Mouse (Mus musculus): ENCODE measurements around the gene Clmn. TPM values are rescaled to one million over a fixed set of nuclear protein-coding genes. Genes with fewer than 3 reads are reported as not detected.

The Clmn gene
- total and polyA plus RNA-seq, 3 experiments: not detected

GRCm38 (mm10) chr12:104857614-104858013 lies 7.3 kb downstream of the Clmn start:
- Histone ChIP-seq H3K9me3 (replicated peaks; ENCODE audit: insufficient read depth, low read length) (no peaks in the 10 kb centered on the region), H3K27me3 (ENCODE audit: control insufficient read depth in 1 of 2, insufficient read depth in 2 of 2, low read length in 2 of 2) (no peaks in the 10 kb centered on the region)
- DNase-seq (ENCODE audit: low read depth, low spot score): no peak

DNA sequence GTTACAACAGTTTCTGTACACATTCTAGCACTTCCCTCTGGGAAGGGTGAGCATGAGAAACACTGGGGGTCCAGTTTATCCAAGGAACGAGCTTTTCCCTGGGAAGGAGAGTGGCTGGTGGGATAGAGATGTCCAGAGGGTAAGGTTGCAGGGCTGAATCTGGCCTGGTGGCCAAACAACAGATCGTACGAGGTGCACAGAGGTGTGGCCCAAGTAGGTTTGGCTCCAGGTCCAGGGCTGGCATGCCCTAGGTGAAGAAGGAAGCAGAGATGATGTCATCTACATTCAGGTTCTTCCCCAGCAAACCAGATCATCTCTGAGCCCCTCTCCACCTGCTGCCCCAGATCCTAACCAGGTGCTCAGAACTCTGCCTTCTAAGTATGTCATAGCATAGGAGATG lies 8.3 kb downstream of the Clmn start:
- Histone ChIP-seq H3K27ac (ENCODE audit: control insufficient read depth, low read depth, low read length) (no peak overlapping the region), H3K9me3 (replicated peaks; ENCODE audit: insufficient read depth, low read length) (no peaks in the 10 kb centered on the region), H3K27me3 (ENCODE audit: control insufficient read depth in 1 of 2, insufficient read depth in 2 of 2, low read length in 2 of 2) (no peaks in the 10 kb centered on the region), H3K4me3 (ENCODE audit: control insufficient read depth in 1 of 2, insufficient read depth in 1 of 2, low read depth in 2 of 2, low read length in 2 of 2) (no peak overlapping the region), H3K36me3 (ENCODE audit: control insufficient read depth in 1 of 2, insufficient read depth in 2 of 2, low read length in 2 of 2) (no peaks in the 10 kb centered on the region), H3K9ac (ENCODE audit: control insufficient read depth, low read depth, low read length, poor library complexity, severe bottlenecking) (no peak overlapping the region), H3K79me2 (ENCODE audit: control insufficient read depth, insufficient read depth, low read length, poor library complexity) (no peaks in the 10 kb centered on the region), H3K4me1 (ENCODE audit: control insufficient read depth in 1 of 2, insufficient read depth in 2 of 2, low read length in 2 of 2) (no peaks in the 10 kb centered on the region)
- DNase-seq (ENCODE audit: low read depth, low spot score): no peak
- TF ChIP-seq CTCF (IDR thresholded peaks at IDR 0.05 in 2 of 3, conservative IDR thresholded peaks at IDR 0.05 in 1 of 3; ENCODE audit: control insufficient read depth in 1 of 3, insufficient read depth in 1 of 3, low read depth in 2 of 3, low read length in 3 of 3, poor library complexity in 1 of 3, severe bottlenecking in 1 of 3): no peak
- TF ChIP-seq ZNF384 (IDR thresholded peaks at IDR 0.05; ENCODE audit: low read depth, low read length): no peak
- no peak for TF ChIP-seq SIN3A (IDR thresholded peaks at IDR 0.05; ENCODE audit: low read length)
- TF ChIP-seq MYC (IDR thresholded peaks at IDR 0.05; ENCODE audit: low read depth, low read length): no peak
- no peak for TF ChIP-seq BHLHE40 (IDR thresholded peaks at IDR 0.05; ENCODE audit: borderline replicate concordance, low read depth, low read length)
- no peak for TF ChIP-seq MYB (IDR thresholded peaks at IDR 0.05; ENCODE audit: low read depth, low read length)
- no peak for TF ChIP-seq E2F4 (IDR thresholded peaks at IDR 0.05; ENCODE audit: borderline replicate concordance, low read depth, low read length)

More at GRCm38 (mm10) chr12:104857614-104858013, 7.3 kb downstream of the Clmn start:
- H3K4me1 ChIP-seq (ENCODE audit: control insufficient read depth in 1 of 2, insufficient read depth in 2 of 2, low read length in 2 of 2): no peaks in the 10 kb centered on the region
- TF ChIP-seq MYB (IDR thresholded peaks at IDR 0.05; ENCODE audit: low read depth, low read length): no peak
- TF ChIP-seq CTCF (IDR thresholded peaks at IDR 0.05 in 2 of 3, conservative IDR thresholded peaks at IDR 0.05 in 1 of 3; ENCODE audit: control insufficient read depth in 1 of 3, insufficient read depth in 1 of 3, low read depth in 2 of 3, low read length in 3 of 3, poor library complexity in 1 of 3, severe bottlenecking in 1 of 3): no peak
- TF ChIP-seq TBP (IDR thresholded peaks at IDR 0.05; ENCODE audit: low read depth, low read length): no peak
- TF ChIP-seq BHLHE40 (IDR thresholded peaks at IDR 0.05; ENCODE audit: borderline replicate concordance, low read depth, low read length): no peak
- no peak for TF ChIP-seq USF1 (IDR thresholded peaks at IDR 0.05; ENCODE audit: low read depth, low read length)
- no peak for TF ChIP-seq MAZ (IDR thresholded peaks at IDR 0.05; ENCODE audit: low read depth, low read length)
- TF ChIP-seq RAD21 (IDR thresholded peaks at IDR 0.05; ENCODE audit: low read depth, low read length): no peak
- no peak for TF ChIP-seq CHD1 (IDR thresholded peaks at IDR 0.05; ENCODE audit: low read depth, low read length)
- no peak for TF ChIP-seq CHD2 (IDR thresholded peaks at IDR 0.05; ENCODE audit: low read length)
- no peak for TF ChIP-seq UBTF (IDR thresholded peaks at IDR 0.05; ENCODE audit: borderline replicate concordance, insufficient read depth, low read depth, low read length)
- no peak for TF ChIP-seq POLR2AphosphoS5 (IDR thresholded peaks at IDR 0.05; ENCODE audit: borderline replicate concordance, low read depth, low read length)
- TF ChIP-seq KAT2A (conservative IDR thresholded peaks at IDR 0.05; ENCODE audit: low read depth, low read length): no peak
- no peak for TF ChIP-seq GABPA (IDR thresholded peaks at IDR 0.05; ENCODE audit: low read depth, low read length)
- TF ChIP-seq EP300 (IDR thresholded peaks at IDR 0.05; ENCODE audit: low read depth in 1 of 2, low read length in 2 of 2): no peak
- no peak for TF ChIP-seq ZMIZ1 (IDR thresholded peaks at IDR 0.05; ENCODE audit: low read depth, low read length)
- TF ChIP-seq MEF2A (IDR thresholded peaks at IDR 0.05; ENCODE audit: extremely low read depth, insufficient replicate concordance, low read depth, low read length, poor library complexity, severe bottlenecking): no peak
- no peak for TF ChIP-seq ZKSCAN1 (IDR thresholded peaks at IDR 0.05; ENCODE audit: low read depth, low read length)
- TF ChIP-seq NRF1 (IDR thresholded peaks at IDR 0.05; ENCODE audit: insufficient read depth, low read depth, low read length, poor library complexity, severe bottlenecking): no peak
- no peak for TF ChIP-seq USF2 (IDR thresholded peaks at IDR 0.05; ENCODE audit: borderline replicate concordance in 1 of 2, insufficient read depth in 1 of 2, low read depth in 1 of 2, low read length in 2 of 2)
- TF ChIP-seq MAX (IDR thresholded peaks at IDR 0.05; ENCODE audit: low read length): no peak
- no peaks in the 10 kb centered on the region for H3K36me3 ChIP-seq (ENCODE audit: control insufficient read depth in 1 of 2, insufficient read depth in 2 of 2, low read length in 2 of 2)
- no peak overlapping the region for H3K9ac ChIP-seq (ENCODE audit: control insufficient read depth, low read depth, low read length, poor library complexity, severe bottlenecking)
- no peak overlapping the region for H3K4me3 ChIP-seq (ENCODE audit: control insufficient read depth in 1 of 2, insufficient read depth in 1 of 2, low read depth in 2 of 2, low read length in 2 of 2)
- H3K79me2 ChIP-seq (ENCODE audit: control insufficient read depth, insufficient read depth, low read length, poor library complexity): no peaks in the 10 kb centered on the region
- H3K27ac ChIP-seq (ENCODE audit: control insufficient read depth, low read depth, low read length): no peak overlapping the region
